Mouse (Mus musculus) erythroblast, embryonic 14.5 days (primary cell): ENCODE measurements around the gene Gpr107.

Source experiments
- GATA1 ChIP-seq: IDR thresholded peaks from 2 replicates; pipeline ENCODE4 v1.6.1; 2012; ENCODE audit warnings: low read length, inconsistent platforms, mixed read lengths
- TAL1 ChIP-seq: IDR thresholded peaks from 3 replicates; pipeline ENCODE4 v1.6.1; 2012; ENCODE audit warnings: low read length, inconsistent platforms, mixed read lengths

GRCm38 (mm10) chr2:31169001-31169400 is 16.9 kb downstream of the Gpr107 start:
- no peak for TF ChIP-seq GATA1
- TF ChIP-seq TAL1, result no peak
